Mouse (Mus musculus): ENCODE data around the gene Gng3.

Gene Gng3

DNA sequence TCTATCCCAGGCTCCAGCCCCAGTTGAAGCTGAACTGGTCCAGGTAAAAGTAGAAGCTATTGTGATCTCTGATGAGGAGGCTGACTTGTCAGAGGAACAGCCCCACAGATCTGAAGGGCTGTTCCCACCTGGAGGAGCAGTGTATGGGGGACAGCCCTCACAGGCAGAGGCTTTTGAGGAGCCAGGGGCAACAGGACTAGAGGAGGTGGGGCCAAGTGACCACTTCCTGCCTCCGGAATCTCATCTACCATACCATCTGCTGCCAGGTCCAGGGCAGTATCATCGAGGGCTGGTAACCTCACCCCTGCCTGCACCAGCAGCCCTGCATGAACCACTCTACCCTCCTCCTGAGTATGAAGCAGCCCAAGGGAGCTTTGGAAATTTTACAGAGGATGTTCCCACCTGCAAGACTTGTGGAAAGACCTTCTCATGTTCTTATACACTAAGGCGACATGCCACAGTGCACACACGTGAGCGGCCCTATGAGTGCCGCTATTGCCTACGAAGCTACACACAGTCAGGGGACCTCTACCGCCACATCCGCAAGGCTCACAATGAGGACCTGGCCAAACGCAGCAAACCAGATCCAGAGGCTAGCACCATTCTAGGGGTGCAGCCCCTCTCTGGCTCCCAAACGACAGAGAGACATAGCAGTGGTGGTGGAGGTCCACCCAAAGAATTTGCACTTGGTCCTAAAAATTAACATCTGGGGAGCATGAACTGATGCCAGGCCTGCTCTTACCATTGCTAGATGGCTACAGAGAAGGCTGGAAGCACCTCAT is 34.9 kb downstream of the Gng3 start:
- no peak for DNase-seq

DNA sequence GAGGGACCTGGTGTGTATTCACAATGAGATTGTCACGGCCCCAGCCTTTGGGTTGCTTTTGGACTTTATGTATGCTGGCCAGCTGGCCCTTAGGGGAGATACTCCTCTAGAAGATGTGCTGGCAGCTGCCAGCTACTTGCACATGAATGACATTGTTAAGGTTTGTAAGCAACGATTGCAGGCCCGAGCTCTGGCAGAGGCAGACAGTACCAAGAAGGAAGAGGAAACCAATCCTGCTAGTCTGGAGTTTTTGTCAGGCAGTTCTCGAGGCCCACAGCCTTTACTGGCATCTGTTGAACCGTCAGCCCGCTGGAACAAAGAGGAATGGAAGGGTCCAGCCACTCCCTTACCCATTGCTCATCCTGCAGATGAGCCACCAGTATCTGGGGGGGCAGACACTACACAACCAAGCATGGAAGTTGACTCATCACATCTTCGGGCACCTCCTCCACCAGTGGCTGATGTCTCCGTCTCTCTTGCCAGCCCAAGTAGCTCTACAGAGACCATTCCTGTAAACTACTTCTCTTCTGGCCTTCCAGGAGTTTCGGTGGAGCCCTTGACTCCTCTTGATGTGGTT is 35.7 kb downstream of the Gng3 start:
- DNase-seq = no peak

DNA sequence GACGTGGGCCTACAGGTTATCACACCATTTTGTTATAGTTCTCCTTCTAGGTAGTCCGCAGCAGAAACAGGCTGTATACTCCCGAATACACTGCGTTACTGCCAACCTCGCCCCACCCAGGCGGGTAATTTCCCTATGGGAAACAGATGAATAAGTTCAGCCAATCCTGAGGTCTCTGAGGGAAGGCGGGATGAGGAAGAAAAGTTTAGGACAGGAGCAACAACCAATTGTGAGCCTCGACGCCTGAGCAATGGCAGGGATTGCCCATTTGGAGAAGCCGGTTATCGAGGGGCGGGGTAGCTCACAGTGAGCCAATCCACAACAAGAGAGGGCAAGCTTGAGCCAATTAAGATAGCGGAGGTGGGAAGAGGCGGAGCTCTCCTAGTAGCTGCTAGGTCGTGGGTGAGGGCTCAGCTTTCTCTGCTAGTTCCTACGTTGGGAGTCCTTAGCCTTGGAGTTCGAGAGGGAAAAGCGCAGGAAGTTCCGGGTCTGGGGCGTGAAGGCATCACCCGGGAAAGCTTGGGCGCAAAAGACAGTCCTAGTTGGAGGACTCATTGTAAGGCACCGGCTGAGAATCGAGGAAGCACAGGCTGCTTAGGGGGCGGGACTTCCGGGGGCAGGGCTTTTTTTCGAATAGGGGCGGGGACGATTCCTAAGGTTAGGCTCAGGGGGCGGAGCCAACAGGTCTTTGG is 36.7 kb downstream of the Gng3 start, which contains the start of gene Zbtb3:
Gene Zbtb3 (plus strand): TSS at position 426 of the 692 bp plus-strand sequence.
- DNase-seq = peak; percentile 99

DNA sequence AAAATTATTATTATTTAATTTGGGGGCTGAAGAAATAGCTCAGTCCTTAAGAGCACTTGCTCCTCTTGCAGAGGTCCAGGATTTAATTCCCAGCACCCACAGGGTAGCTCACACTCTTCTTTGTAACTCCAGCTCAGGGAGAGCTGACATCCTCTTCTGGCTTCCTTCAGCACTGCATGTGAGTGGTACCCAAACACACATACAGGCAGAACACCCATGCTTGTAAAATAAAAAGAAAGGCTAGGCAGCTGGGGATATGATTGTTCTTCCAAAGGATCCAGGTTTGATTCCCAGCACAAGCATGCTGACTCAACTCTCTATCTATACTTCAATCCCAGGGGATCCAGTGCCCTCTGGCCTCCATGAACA is 40.1 kb downstream of the Gng3 start:
- no peak for DNase-seq

DNA sequence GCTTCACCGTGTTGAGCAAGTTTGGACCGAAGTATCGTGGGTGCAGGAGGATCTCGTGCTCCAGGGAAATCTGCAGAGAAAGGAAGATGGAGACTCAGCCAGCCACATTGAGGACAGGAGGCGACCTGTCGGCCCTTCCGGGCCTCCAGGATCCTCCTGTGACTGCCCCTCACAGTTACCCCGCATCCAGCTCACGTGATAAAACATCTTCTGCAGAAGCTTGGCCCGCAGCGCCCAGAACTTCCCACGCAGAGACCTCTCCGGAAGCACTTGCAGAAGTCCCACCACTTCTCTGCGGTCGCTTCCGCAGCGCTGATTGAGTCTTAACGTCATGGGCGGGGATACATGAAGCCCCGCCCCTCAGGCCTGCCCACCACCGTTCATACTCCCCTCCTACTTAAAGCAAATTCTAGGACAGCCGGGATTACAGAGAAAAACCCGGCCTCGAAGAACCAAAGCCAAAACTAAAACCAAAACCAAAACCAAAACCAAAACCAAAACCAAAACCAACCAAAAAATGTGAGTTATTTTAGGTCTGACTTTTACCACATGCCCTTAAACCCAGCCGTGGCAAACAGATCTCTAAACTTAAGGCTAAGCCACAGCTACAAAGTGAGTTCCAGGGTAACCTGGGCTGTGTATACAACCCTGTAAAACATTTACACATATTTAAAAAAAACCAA is 40.6 kb downstream of the Gng3 start, which contains the start of gene Polr2g:
Gene Polr2g (minus strand): TSS at position 314 of the 683 bp plus-strand sequence.
- DNase-seq = peak; percentile 95

DNA sequence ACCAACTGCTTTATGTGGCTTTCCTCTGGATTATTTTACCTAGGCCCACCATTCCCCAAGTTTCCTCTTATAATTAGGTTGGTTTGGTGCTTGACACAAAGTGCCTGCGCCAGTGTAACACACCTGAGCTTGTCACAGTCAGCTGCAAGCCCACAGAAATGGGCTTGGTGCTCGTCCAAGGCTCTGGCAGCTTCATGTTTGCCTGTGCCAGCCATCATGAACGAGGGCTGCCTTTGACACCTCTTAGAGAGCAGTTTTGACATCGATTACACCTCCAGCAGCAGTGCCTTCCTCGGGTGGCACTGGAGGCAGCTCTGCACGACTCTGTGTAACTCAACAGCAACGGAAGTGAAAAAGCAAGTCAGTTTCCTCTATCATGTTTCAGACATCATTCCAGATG is 48.8 kb downstream of the Gng3 start:
- no peak for DNase-seq

DNA sequence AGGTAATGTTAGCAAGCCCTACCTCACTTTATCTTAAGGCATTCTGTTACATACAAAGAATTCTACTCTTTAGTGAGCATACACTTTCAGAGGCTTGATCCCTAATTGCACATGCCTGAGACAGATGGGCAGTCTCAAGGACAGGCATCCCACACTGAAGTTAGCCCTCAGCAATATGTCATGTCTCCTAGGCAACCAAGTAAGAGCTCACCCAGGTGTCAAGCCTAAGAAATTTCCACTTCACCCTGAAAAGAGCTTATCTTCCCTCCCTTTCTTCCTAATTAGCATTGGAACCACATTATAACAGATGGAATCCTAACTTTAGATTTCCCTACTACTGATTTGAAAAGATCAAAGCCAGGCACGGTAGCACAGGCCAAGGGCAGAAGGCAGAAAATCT is 49.8 kb downstream of the Gng3 start:
- DNase-seq = no peak

DNA sequence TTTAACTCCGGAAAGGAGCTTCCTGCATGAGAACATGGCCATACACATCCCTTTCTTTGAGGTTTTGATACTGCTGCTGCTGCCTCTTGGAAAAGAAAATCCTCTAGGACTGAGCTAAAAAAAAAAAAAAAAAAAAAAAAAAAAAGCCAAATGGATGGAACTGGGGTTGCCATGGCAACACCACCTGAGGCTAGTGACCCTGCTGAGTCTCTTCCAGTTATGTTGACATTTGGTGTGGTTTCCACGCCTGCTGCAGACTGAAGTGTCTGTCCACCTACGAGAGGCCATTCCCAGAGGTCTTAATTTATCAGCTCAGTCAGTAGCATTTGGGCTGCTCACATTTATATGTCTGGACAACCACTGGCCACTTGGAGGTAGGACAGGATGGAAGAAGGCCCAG is 50.5 kb downstream of the Gng3 start:
- DNase-seq = peak; percentile 80

Data from retina, postnatal 1 day (tissue).